Mouse (Mus musculus) heart, embryonic 13.5 days (tissue): ENCODE data around the gene Tbc1d9. TPM values are rescaled to one million over a fixed set of nuclear protein-coding genes. Genes with fewer than 3 reads are reported as not detected.

Experiments
- ATAC-seq: fragments of 200-750 bp; cut with Nextera tagmentation; 2 replicates; pipeline ENCODE4 v1.8.0; 2017; ENCODE audit warnings: moderate TSS enrichment; ENCODE audit not compliant: insufficient number of reproducible peaks, low FRiP score, low TSS enrichment; ENCODE audit errors: extremely low read depth
- H3K27ac ChIP-seq: fragments of 300-500 bp; sonication (generic); replicated peaks from 2 replicates; pipeline ENCODE4 v1.5.1; 2015; ENCODE audit warnings: moderate library complexity, mild to moderate bottlenecking, inconsistent platforms
- H3K27me3 ChIP-seq: fragments of 300-500 bp; sonication (generic); replicated peaks from 2 replicates; pipeline ENCODE4 v1.6.1; 2015; ENCODE audit warnings: mild to moderate bottlenecking, inconsistent platforms
- H3K36me3 ChIP-seq: fragments of 300-500 bp; sonication (generic); 2 replicates; pipeline ENCODE4 v1.6.1; 2015; ENCODE audit warnings: mild to moderate bottlenecking, inconsistent platforms
- H3K4me1 ChIP-seq: fragments of 300-500 bp; sonication (generic); 2 replicates; pipeline ENCODE4 v1.6.1; 2015; ENCODE audit warnings: inconsistent platforms
- H3K4me2 ChIP-seq: fragments of 300-500 bp; sonication (generic); 2 replicates; pipeline ENCODE4 v1.6.1; 2015; ENCODE audit warnings: inconsistent platforms, mild to moderate bottlenecking, moderate library complexity
- H3K4me3 ChIP-seq: fragments of 300-500 bp; sonication (generic); 2 replicates; pipeline ENCODE4 v1.5.1; 2015; ENCODE audit warnings: moderate library complexity, mild to moderate bottlenecking, inconsistent platforms
- H3K9ac ChIP-seq: fragments of 300-500 bp; sonication (generic); 2 replicates; pipeline ENCODE4 v1.6.1; 2015; ENCODE audit warnings: inconsistent platforms, mild to moderate bottlenecking, moderate library complexity
- H3K9me3 ChIP-seq: fragments of 300-500 bp; sonication (generic); 2 replicates; pipeline ENCODE4 v1.6.1; 2016; ENCODE audit warnings: inconsistent platforms
- WGBS: fragments of 180-500 bp; shearing (Covaris S2); methylation state at CpG from one replicate; pipeline ENCODE4 v1.1.7; 2015; ENCODE audit warnings: mixed read lengths; 5-methylcytosine and 5-hydroxymethylcytosine counted together
- polyA plus RNA-seq: library from polyadenylated mRNA; unstranded; fragments of >200 nt; fragmentation: Nextera tagmentation; extraction: Ambion mirVana; gene quantifications from 2 replicates; pipeline ENCODE4 v1.2.1, GENCODE M21; 2015

The Tbc1d9 gene
- polyA plus RNA-seq, 1 experiment from 2014 or later, result 0.79 TPM

GRCm38 (mm10) chr8:83178228-83178742 lies 13.1 kb downstream of the Tbc1d9 start:
- Histone ChIP-seq H3K4me1 (peaks cover 20% of the 10 kb centered on the region), H3K36me3 (no peaks in the 10 kb centered on the region), H3K4me2 (peak overlapping the region; percentile 37), H3K27ac (peak overlapping the region; percentile 20; the same call in 1 of the 2 replicates), H3K4me3 (no peak overlapping the region), H3K9ac (peak overlapping the region; percentile 33; the same call in 1 of the 2 replicates), H3K9me3 (no peaks in the 10 kb centered on the region), H3K27me3 (no peaks in the 10 kb centered on the region; the same call in 1 of the 2 replicates)
- WGBS, result 7% methylated on average over 9 of the region's 9 CpGs
- ATAC-seq, result no peak

GRCm38 (mm10) chr8:83181851-83182482 lies 16.8 kb downstream of the Tbc1d9 start:
- Histone ChIP-seq H3K9me3 (no peaks in the 10 kb centered on the region), H3K36me3 (no peaks in the 10 kb centered on the region), H3K4me2 (no peak overlapping the region), H3K4me1 (peaks cover 30% of the 10 kb centered on the region), H3K9ac (no peak overlapping the region), H3K27me3 (no peaks in the 10 kb centered on the region; the same call in 1 of the 2 replicates), H3K4me3 (no peak overlapping the region), H3K27ac (no peak overlapping the region)
- no peak for ATAC-seq
- 75% methylated on average over 6 of the region's 6 CpGs for WGBS

- no peak for ATAC-seq
- H3K27ac ChIP-seq, result 0 out of 2 replicates have a peak overlapping the region, but pooled peaks have one; percentile 10
- no peak overlapping the region for H3K4me3 ChIP-seq
- H3K4me1 ChIP-seq, result peaks cover 24% of the 10 kb centered on the region
- no peaks in the 10 kb centered on the region for H3K9me3 ChIP-seq
- no peaks in the 10 kb centered on the region; the same call in 1 of the 2 replicates for H3K27me3 ChIP-seq
- 71% methylated on average over 5 of the region's 5 CpGs for WGBS
- H3K9ac ChIP-seq, result no peak overlapping the region
- H3K36me3 ChIP-seq, result no peaks in the 10 kb centered on the region
- H3K4me2 ChIP-seq, result no peak overlapping the region
These were observed 17.6 kb downstream of the Tbc1d9 start for GRCm38 (mm10) chr8:83182784-83183183.

GRCm38 (mm10) chr8:83186376-83186775 lies 21.2 kb downstream of the Tbc1d9 start:
- ATAC-seq, result no peak
- Histone ChIP-seq H3K4me3 (no peak overlapping the region), H3K9ac (no peak overlapping the region), H3K4me1 (peaks cover 19% of the 10 kb centered on the region), H3K4me2 (no peak overlapping the region), H3K27me3 (no peaks in the 10 kb centered on the region), H3K9me3 (no peaks in the 10 kb centered on the region), H3K27ac (no peak overlapping the region), H3K36me3 (no peaks in the 10 kb centered on the region)
- 29% methylated on average over 6 of the region's 6 CpGs for WGBS

- ATAC-seq, result no peak
- peaks cover 19% of the 10 kb centered on the region for H3K4me1 ChIP-seq
- 83% methylated on average over 10 of the region's 10 CpGs for WGBS
- no peaks in the 10 kb centered on the region for H3K27me3 ChIP-seq
- no peak overlapping the region for H3K9ac ChIP-seq
- H3K27ac ChIP-seq, result no peak overlapping the region
- H3K36me3 ChIP-seq, result no peaks in the 10 kb centered on the region
- H3K4me2 ChIP-seq, result no peak overlapping the region
- H3K4me3 ChIP-seq, result no peak overlapping the region
- no peaks in the 10 kb centered on the region for H3K9me3 ChIP-seq
These were observed 22.3 kb downstream of the Tbc1d9 start for GRCm38 (mm10) chr8:83187363-83187962.

- Histone ChIP-seq H3K4me1 (peaks cover 10% of the 10 kb centered on the region), H3K9ac (no peak overlapping the region), H3K36me3 (no peaks in the 10 kb centered on the region), H3K4me2 (no peak overlapping the region), H3K27ac (no peak overlapping the region), H3K27me3 (no peaks in the 10 kb centered on the region), H3K4me3 (no peak overlapping the region), H3K9me3 (no peaks in the 10 kb centered on the region)
- no peak for ATAC-seq
- 55% methylated on average over 4 of the region's 4 CpGs for WGBS
These were observed 24.5 kb downstream of the Tbc1d9 start for GRCm38 (mm10) chr8:83189538-83190095.

GRCm38 (mm10) chr8:83196088-83196487 lies 30.9 kb downstream of the Tbc1d9 start:
- peaks cover 28% of the 10 kb centered on the region for H3K4me1 ChIP-seq
- H3K27me3 ChIP-seq, result no peaks in the 10 kb centered on the region
- H3K9me3 ChIP-seq, result no peaks in the 10 kb centered on the region
- H3K4me2 ChIP-seq, result no peak overlapping the region
- H3K9ac ChIP-seq, result no peak overlapping the region
- 74% methylated on average over 6 of the region's 6 CpGs for WGBS
- no peak overlapping the region for H3K4me3 ChIP-seq
- no peak overlapping the region for H3K27ac ChIP-seq
- no peak for ATAC-seq
- no peaks in the 10 kb centered on the region for H3K36me3 ChIP-seq

GRCm38 (mm10) chr8:83199715-83200114 lies 34.6 kb downstream of the Tbc1d9 start:
- Histone ChIP-seq H3K9me3 (no peaks in the 10 kb centered on the region), H3K27ac (peak overlapping the region; percentile 55; the same call in 1 of the 2 replicates), H3K27me3 (no peaks in the 10 kb centered on the region), H3K4me3 (no peak overlapping the region), H3K4me2 (no peak overlapping the region), H3K36me3 (no peaks in the 10 kb centered on the region), H3K9ac (no peak overlapping the region), H3K4me1 (peaks cover 31% of the 10 kb centered on the region)
- whole genome bisulfite sequencing, result 55% methylated on average over 8 of the region's 8 CpGs
- no peak for ATAC-seq

GRCm38 (mm10) chr8:83200191-83201177 lies 35.3 kb downstream of the Tbc1d9 start:
- ATAC-seq, result no peak
- Histone ChIP-seq H3K27me3 (no peaks in the 10 kb centered on the region), H3K4me1 (peaks cover 24% of the 10 kb centered on the region), H3K36me3 (no peaks in the 10 kb centered on the region), H3K27ac (peak overlapping the region; percentile 55), H3K4me3 (no peak overlapping the region), H3K9me3 (no peaks in the 10 kb centered on the region), H3K4me2 (peak overlapping the region; percentile 47), H3K9ac (no peak overlapping the region)
- WGBS, result 52% methylated on average over 16 of the region's 16 CpGs

- Histone ChIP-seq H3K4me1 (peaks cover 27% of the 10 kb centered on the region), H3K36me3 (no peaks in the 10 kb centered on the region), H3K27me3 (no peaks in the 10 kb centered on the region), H3K4me3 (no peak overlapping the region), H3K9ac (no peak overlapping the region), H3K9me3 (no peaks in the 10 kb centered on the region), H3K27ac (no peak overlapping the region), H3K4me2 (no peak overlapping the region)
- WGBS, result 78% methylated on average over 11 of the region's 11 CpGs
- ATAC-seq, result no peak
These were observed 37.8 kb downstream of the Tbc1d9 start for GRCm38 (mm10) chr8:83202946-83203345.

GRCm38 (mm10) chr8:83205907-83206306 lies 40.8 kb downstream of the Tbc1d9 start:
- Histone ChIP-seq H3K9ac (no peak overlapping the region), H3K36me3 (peaks cover 3% of the 10 kb centered on the region; the same call in 1 of the 2 replicates), H3K4me2 (no peak overlapping the region), H3K4me1 (peaks cover 9% of the 10 kb centered on the region), H3K27ac (no peak overlapping the region), H3K9me3 (no peaks in the 10 kb centered on the region), H3K4me3 (no peak overlapping the region), H3K27me3 (no peaks in the 10 kb centered on the region)
- ATAC-seq, result no peak
- WGBS, result 63% methylated on average over 7 of the region's 7 CpGs
